Mouse (Mus musculus): ENCODE data around the gene Rps10.

Rps10 gene

DNA sequence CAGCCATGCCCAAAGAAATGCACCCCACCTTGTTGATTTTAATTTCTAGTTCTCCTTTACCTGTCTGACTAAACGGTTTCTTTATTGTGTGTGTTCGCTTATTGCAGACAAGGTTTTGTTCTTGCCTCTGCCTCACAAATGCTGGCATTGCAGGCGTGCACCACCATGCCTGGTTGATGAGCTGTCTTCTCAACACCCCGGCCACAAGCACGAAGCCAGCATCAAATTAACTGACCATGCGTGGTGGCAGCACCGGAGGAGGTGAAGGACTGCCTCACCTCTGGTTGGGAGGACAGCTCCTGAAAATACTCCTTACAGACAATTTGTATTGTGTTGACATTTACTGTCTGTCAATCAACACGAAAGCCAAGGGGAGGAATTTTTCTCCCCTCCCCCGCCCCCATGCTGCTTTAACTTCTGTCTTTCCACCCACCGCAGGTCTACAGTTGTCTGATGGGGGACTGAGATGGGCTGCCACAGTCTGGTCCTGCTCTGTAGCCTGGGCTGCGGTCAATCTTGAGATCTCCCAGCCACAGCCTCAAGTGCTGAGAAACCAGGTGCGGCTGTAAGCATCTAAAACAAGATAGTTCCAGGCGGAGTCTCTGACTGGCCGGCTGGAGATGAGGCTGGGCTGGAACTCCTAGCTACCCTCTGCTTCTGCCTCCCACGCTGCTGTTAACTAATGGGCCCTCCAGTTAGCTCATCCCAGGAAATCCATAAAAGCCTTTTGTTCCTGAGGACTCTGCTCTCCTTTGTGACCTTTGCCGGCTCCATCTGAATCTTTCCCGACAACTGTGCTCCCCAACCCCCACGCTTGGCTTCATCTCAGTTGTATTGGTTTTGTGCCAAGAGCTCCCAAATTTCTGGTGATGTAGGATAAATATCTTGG is at the start of gene Rps10:
Gene Rps10 (minus strand): TSS at position 538 of the 889 bp plus-strand sequence.
- DNase-seq (ENCODE audit: low spot score in 2 of 2): no peak

DNA sequence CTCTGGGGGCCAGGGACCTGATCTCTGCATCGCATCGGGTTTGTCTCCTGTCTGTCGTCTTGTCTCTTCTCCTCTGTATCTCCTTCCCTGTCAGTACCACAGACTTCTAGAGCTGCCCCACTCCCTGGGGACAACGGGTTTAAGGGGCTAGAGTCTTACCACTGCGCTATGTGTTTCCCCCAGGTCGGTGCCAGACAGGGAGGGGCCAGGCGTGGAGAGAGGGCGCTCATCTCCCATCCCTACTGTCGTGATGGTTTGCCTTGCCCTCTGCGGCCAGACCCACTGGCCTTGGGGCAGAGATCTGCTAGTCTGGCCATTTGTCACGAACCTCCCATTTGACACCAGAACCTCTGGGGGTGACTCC is 49.1 kb upstream of the Rps10 start:
- no peak for DNase-seq (ENCODE audit: low spot score in 2 of 2)

- DNase-seq (ENCODE audit: low spot score in 2 of 2): no peak
Observed at GRCm38 (mm10) chr17:27684886-27685549, 48.5 kb upstream of the Rps10 start.

- DNase-seq (ENCODE audit: low spot score in 2 of 2): no peak
Observed at GRCm38 (mm10) chr17:27678924-27679813, 42.7 kb upstream of the Rps10 start.

GRCm38 (mm10) chr17:27677756-27678155 is 41.3 kb upstream of the Rps10 start:
- no peak for DNase-seq (ENCODE audit: low spot score in 2 of 2)

DNA sequence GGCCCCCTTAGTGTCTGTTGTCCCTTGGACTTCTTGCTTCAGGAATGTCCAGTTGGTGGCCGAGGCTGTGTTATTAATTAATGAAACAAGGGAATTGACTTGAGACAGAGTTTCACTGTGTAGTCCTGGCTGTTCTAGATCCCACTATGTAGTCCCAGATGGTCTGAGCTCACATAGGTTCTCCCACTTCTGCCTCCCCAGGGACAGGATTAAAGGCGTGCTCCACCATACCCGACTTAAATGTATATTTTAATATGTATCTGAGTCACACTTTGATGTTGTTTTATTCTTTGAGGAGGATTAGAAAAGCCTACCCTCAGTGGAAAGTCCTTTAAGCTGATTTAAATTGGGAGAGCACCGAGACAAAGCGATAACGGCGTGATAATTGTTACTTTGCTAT is 39.8 kb upstream of the Rps10 start:
- no peak for DNase-seq (ENCODE audit: low spot score in 2 of 2)

DNA sequence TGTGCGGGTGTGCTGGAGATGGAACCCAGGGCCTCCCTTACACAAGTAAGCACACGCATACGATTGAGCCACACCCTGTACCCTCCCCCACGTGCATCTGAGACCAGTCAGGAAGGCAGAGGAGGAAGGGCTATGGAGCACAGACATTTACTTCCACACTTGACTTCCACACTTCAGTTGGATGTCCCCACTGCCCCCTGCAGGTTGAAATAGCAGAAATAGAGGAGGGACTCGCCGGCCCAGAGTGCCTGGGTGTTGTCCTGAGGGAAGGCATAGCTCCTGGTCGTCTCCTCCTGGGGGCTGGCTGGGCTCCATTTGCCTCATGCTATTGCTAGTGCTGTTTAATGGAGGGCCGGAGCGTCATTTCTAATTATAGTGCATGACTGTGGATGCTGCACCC is 39.0 kb upstream of the Rps10 start:
- no peak for DNase-seq (ENCODE audit: low spot score in 2 of 2)

GRCm38 (mm10) chr17:27673945-27674344 is 37.5 kb upstream of the Rps10 start:
- no peak for DNase-seq (ENCODE audit: low spot score in 2 of 2)

DNA sequence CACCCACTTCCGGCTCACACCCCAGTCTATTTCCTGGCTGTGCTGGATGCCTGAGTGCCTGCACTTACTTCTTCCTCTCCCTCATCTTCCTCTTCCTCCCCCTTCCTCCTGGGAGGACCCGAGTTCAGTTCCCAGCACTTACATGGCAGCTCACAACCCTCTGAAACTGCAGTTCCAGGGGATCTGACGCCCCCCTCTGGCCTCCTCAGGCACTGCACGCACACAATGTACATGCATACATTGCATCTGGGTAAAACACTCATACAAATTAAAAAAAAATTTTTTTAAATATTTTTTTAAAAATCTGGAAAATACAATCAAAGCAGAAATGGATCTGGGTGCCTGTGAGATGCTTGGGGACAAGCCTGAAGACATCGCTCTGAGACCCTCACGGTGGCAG is 35.3 kb upstream of the Rps10 start:
- no peak for DNase-seq (ENCODE audit: low spot score in 2 of 2)

GRCm38 (mm10) chr17:27658767-27659166 is 22.3 kb upstream of the Rps10 start:
- no peak for DNase-seq (ENCODE audit: low spot score in 2 of 2)

DNA sequence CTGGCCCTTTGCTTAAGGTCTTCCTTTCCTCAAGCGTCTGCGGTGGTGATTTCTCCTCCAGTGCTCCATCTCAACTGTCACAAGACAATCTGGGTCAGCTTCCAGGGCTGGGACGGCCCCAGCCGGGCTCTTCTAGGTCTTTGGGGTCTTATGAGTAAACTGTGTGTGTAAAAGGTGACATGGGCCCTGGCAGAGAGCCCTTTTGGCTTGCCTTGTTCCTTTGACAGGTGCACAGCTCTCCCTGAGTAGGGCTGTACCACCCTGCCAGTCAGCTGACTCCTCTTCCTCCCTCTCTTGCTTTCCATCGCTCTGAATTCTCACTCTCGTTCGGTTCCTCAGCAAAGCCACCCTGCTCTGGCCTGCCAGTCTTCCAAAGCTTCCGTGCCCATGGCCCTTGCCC is 20.7 kb upstream of the Rps10 start:
- no peak for DNase-seq (ENCODE audit: low spot score in 2 of 2)

DNA sequence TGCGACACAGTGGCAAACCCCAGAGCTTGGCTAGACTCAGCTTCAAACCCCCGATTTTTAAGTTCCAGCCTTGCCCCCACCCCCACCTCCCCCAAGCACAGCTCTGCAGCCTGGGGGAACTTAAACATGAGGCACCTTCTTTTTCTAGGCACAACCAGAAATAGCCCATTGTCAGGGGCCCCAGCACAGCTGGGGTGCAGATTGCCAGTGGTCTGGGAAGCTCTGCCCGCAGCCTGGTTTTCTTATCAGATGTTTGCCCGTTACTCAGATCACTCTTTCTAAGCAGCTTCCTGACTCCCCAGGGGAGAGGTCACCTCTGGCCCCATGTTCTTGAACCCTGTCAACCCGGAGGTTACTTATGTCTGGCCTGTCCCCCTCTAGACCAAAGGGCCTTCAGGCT is 19.9 kb upstream of the Rps10 start:
- no peak for DNase-seq (ENCODE audit: low spot score in 2 of 2)

DNA sequence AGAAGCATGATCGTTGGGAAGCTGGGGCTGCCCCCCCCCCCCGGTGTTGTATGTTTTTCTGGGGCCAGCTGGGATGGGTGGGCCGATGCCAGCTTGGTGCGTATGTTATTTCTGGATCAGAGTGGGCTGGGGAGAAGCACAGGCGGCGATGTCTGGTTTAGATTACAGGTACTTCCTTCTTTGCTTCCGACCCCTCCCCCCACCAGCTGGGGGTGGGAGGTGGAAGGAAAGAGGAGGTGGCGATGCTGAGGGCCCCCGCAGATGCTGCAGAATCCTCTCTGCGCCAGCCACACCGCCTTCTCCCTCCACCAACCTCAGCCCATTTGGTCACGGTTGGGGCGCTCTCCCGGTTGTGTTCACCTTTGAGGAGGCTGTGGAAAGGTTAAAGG is 19.5 kb upstream of the Rps10 start:
- peak; percentile 59 to 68 for DNase-seq (ENCODE audit: low spot score in 2 of 2)

DNA sequence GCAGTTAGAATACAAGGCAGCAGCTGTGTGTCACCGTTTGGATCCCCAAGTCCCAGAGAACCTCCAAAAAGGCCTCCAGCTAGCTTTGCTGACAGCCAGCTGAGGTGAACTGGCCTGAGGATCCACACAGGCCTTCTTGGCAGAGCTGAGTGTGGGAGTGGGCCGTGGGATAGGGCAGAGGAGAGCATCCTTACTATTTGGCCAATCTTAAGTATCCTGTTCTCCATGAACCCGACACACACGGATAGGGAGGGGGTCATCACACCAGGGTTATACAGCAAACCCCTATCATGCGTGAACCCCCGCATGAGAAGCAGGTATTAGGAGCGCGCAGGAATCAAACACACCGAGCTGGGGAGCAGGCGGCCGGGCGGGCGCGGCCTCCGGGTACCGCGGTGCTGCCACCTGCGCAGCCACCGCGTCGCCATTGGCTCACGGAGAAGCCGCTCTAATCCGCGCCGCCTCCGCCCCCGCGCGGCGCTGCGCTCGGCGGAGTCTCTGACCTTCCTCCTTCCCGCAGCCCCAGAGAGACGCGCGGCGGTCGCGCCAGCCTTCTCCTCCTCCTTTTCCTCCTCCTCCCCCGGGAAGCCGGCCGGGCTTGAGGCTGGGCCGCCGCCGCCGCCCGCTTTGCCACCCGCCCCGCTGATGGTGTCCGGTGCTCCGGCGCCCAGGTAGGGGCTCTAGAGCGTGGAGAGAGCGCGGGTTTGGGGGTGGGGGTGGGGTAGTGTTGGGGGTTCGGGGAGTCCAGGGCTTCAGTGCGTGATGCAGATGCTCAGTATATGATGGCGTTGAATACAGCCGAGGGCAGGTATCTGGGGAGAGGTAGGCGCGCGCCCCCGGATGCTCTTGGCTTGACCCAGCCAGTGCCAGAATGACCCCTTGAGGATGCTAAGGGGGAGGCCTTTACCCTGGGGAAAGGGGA is 18.9 kb upstream of the Rps10 start, which contains the start of gene Pacsin1:
Gene Pacsin1 (plus strand): TSS at position 421 of the 922 bp plus-strand sequence.
- peak; percentile 62 to 65 for DNase-seq (ENCODE audit: low spot score in 2 of 2)

- DNase-seq (ENCODE audit: low spot score in 2 of 2): no peak
Observed at GRCm38 (mm10) chr17:27653253-27653959, 16.9 kb upstream of the Rps10 start.

DNA sequence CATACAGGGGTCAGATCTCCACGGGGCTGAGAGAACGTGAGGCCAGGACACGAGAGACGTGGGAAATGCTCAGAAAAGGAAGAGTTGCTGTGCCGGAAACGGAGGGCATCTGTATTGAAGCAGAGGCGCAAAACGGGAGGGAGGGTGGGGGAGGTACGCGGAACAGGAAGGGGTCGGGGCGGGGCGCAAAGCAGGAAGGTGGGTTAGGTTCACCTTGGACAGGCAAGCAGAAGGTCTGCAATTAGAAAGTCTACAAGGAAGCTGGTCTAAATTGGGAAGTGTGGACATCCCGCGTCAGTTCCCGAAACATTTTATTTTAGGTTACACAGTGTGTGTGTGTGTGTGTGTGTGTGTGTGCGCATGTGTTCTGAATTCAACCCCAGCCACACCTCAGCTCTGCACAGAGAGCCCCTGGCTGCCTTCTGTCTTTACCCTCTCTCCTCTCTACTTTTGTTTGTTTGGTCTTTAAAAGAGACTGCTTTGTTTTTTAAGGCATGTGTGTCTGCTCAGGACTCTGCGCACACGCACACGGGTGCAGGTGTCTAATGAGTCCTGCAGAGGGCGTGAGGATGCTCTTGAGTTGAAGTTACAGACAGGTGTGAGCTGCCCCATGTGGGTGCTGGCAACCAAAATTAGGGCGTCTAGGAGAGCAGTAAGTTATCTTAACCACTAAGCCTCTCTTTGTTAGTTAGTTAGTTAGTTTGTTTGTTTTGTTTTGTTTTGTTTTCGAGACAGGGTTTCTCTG is 15.7 kb upstream of the Rps10 start:
- DNase-seq (ENCODE audit: low spot score in 2 of 2): peak in 1 of 2 experiments; percentile 17

GRCm38 (mm10) chr17:27650586-27650985 is 14.1 kb upstream of the Rps10 start:
- no peak for DNase-seq (ENCODE audit: low spot score in 2 of 2)

GRCm38 (mm10) chr17:27650160-27650559 is 13.7 kb upstream of the Rps10 start:
- DNase-seq (ENCODE audit: low spot score in 2 of 2): peak; percentile 63 to 65

DNA sequence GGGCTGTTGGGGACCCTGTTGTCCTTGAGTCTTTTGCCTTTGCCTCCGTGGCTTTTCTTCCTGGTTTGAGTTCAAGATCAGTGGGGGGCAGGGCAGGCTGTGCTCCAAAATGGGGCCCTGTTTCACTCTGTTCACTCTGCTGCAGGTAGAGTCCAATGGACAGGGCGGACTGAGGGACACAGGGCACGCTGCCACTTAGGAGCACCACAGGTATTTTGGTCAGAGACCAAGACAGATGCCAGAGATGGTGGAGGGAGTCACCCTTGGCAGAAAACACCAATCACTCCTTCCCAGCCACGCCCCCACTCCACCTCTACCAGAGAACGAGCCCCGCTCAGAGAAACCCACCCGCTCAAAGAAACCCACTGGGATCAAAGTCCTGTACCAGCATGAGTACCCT is 9.3 kb upstream of the Rps10 start:
- DNase-seq (ENCODE audit: low spot score in 2 of 2): no peak

DNA sequence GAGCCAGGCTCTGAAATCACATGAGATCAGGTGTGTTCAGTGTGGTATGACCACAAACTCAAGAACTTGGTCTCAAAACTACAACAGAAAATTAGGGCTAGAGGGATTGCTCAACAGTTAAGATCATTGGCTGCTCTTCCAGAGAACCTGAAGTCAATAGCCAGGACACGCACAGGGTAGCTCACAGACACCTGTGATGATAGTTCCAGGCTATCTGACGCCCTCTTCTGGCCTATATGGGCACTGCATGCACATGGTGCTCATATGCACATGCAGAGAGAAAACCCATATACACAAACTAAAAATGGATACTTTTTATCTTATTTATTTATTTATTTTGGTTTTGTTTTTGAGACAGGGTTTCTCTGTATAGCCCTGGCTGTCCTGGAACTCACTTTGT is 8.1 kb upstream of the Rps10 start:
- no peak for DNase-seq (ENCODE audit: low spot score in 2 of 2)

Data from spleen, postnatal 36 days (tissue).